In the genomic region with DNA sequence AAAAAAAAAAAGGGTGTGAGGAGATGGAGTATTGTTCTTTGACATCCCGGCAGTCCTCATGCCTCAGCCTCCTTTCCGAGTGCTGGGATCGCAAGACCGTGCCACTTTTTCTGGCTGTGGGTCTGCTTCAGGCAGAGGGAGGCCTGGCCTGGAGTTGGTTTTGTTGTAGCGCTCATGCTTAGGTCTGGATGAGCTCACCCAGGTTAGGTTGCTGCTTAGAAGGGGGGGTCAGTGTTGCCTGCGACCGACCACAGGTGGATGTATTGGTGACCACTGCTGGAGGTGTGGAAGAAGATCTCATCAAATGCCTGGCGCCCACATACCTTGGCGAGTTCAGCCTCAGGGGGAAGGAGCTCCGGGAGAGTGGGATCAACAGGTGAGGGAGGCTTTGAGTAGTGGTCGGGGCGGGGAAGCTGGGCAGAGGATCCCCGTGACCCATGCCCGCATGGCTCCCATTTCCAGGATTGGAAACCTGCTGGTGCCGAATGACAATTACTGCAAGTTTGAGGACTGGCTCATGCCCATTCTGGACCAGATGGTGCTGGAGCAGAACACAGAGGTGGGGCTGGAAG, we compare ENCODE assay signal across 1 mouse cellular context.
TF ChIP-seq lines count a peak whose summit lies in the region.

No protein-coding gene starts in this region.

TF ChIP-seq in MEL, 35 proteins besides CTCF, POLR2A, EP300 and RAD21:
- TF ChIP-seq CHD2 (IDR thresholded peaks at IDR 0.05; ENCODE audit: low read length) (no peak), CHD1 (IDR thresholded peaks at IDR 0.05; ENCODE audit: low read depth, low read length) (no peak), ZNF384 (IDR thresholded peaks at IDR 0.05; ENCODE audit: low read depth, low read length) (no peak), TCF12 (IDR thresholded peaks at IDR 0.05; ENCODE audit: low read depth, low read length) (no peak), ZMIZ1 (IDR thresholded peaks at IDR 0.05; ENCODE audit: low read depth, low read length) (no peak), GABPA (IDR thresholded peaks at IDR 0.05; ENCODE audit: low read depth, low read length) (no peak), USF1 (IDR thresholded peaks at IDR 0.05; ENCODE audit: low read depth, low read length) (no peak), ZKSCAN1 (IDR thresholded peaks at IDR 0.05; ENCODE audit: low read depth, low read length) (no peak), HCFC1 (IDR thresholded peaks at IDR 0.05; ENCODE audit: low read depth, low read length) (no peak), SMC3 (IDR thresholded peaks at IDR 0.05; ENCODE audit: low read depth, low read length) (no peak), MYB (IDR thresholded peaks at IDR 0.05; ENCODE audit: low read depth, low read length) (no peak), NRF1 (IDR thresholded peaks at IDR 0.05; ENCODE audit: insufficient read depth, low read depth, low read length, poor library complexity, severe bottlenecking) (no peak), SIN3A (IDR thresholded peaks at IDR 0.05; ENCODE audit: low read length) (no peak), POLR2AphosphoS5 (IDR thresholded peaks at IDR 0.05; ENCODE audit: borderline replicate concordance, low read depth, low read length) (no peak), RCOR1 (IDR thresholded peaks at IDR 0.05; ENCODE audit: low read depth, low read length) (no peak), UBTF (IDR thresholded peaks at IDR 0.05; ENCODE audit: borderline replicate concordance, insufficient read depth, low read depth, low read length) (no peak), TBP (IDR thresholded peaks at IDR 0.05; ENCODE audit: low read depth, low read length) (no peak), ETS1 (IDR thresholded peaks at IDR 0.05; ENCODE audit: low read depth, low read length) (no peak)
TF ChIP-seq in MEL: peak in this region for 0.
